Mouse (Mus musculus) CH12.LX (cell line): ENCODE data around the gene Troap. TPM values are rescaled to one million over a fixed set of nuclear protein-coding genes. Genes with fewer than 3 reads are reported as not detected.

ENCODE experiments used
- DNase-seq: peaks from one replicate; pipeline ENCODE4 v3.0.0-alpha.2; 2013; ENCODE audit errors: extremely low read depth
- H3K27ac ChIP-seq: 2 replicates; pipeline ENCODE4 v1.5.1; 2012; ENCODE audit warnings: low read depth, mild to moderate bottlenecking, control low read depth, moderate library complexity; ENCODE audit not compliant: insufficient read depth
- H3K27me3 ChIP-seq: replicated peaks from 2 replicates; pipeline ENCODE3; 2012; ENCODE audit warnings: inconsistent platforms
- H3K36me3 ChIP-seq, 2 experiments: replicated peaks in 1 of 2; 2 replicates each; pipeline versions ENCODE3 to v1.6.1; 2012; ENCODE audit warnings: inconsistent platforms in 1 of 2, low read length in 1 of 2, mild to moderate bottlenecking in 1 of 2, mixed read lengths in 1 of 2, moderate library complexity in 1 of 2; ENCODE audit not compliant: control insufficient read depth in 1 of 2, insufficient read depth in 1 of 2
- H3K4me1 ChIP-seq, 2 experiments: 2 replicates each; pipeline ENCODE4 v1.6.1; 2012; ENCODE audit warnings: inconsistent platforms in 1 of 2, moderate library complexity in 1 of 2; ENCODE audit not compliant: insufficient read depth in 2 of 2, control insufficient read depth in 1 of 2
- H3K4me2 ChIP-seq: 2 replicates; pipeline ENCODE4 v1.6.1; 2012; ENCODE audit warnings: low read depth, mild to moderate bottlenecking, control low read depth; ENCODE audit not compliant: poor library complexity, insufficient read depth, severe bottlenecking
- H3K4me3 ChIP-seq, 3 experiments: fragments of 150-350 bp in 1 of 3; sonication (generic) in 1 of 3; replicated peaks in 1 of 3; 2 replicates each; pipeline versions ENCODE3 to v1.5.1; 2011 to 2012; ENCODE audit warnings: low read depth in 2 of 3, low read length in 2 of 3, mild to moderate bottlenecking in 2 of 3, moderate library complexity in 2 of 3, control low read depth in 1 of 3, improper control_type of control experiment in 1 of 3, inconsistent platforms in 1 of 3, mixed read lengths in 1 of 3; ENCODE audit not compliant: poor library complexity in 1 of 3
- H3K79me2 ChIP-seq: replicated peaks from 2 replicates; pipeline ENCODE4 v1.6.1; 2012; ENCODE audit warnings: mild to moderate bottlenecking, moderate library complexity; ENCODE audit not compliant: control insufficient read depth, poor library complexity, insufficient read depth, severe bottlenecking; ENCODE audit errors: extremely low read depth
- H3K9ac ChIP-seq: 2 replicates; pipeline ENCODE4 v1.6.1; 2012; ENCODE audit warnings: low read depth, mild to moderate bottlenecking, control low read depth, moderate library complexity; ENCODE audit not compliant: insufficient read depth
- H3K9me3 ChIP-seq: replicated peaks from 2 replicates; pipeline ENCODE3; 2012; ENCODE audit warnings: low read length, inconsistent platforms, mixed read lengths
- BHLHE40 ChIP-seq: IDR thresholded peaks from 2 replicates; pipeline ENCODE4 v1.6.1; 2011; ENCODE audit warnings: mild to moderate bottlenecking, low read depth, low read length, improper control_type of control experiment
- CHD1 ChIP-seq: IDR thresholded peaks from 2 replicates; pipeline ENCODE4 v1.6.1; 2012; ENCODE audit warnings: low read depth, low read length, improper control_type of control experiment, inconsistent platforms
- CTCF ChIP-seq, 2 experiments: IDR thresholded peaks in 1 of 2; conservative IDR thresholded peaks in 1 of 2; 2 replicates each; pipeline ENCODE4 v1.5.1; 2011 to 2012; ENCODE audit warnings: low read depth in 2 of 2, low read length in 2 of 2, improper control_type of control experiment in 1 of 2, inconsistent platforms in 1 of 2, mild to moderate bottlenecking in 1 of 2, moderate library complexity in 1 of 2
- EP300 ChIP-seq: IDR thresholded peaks from 2 replicates; pipeline ENCODE4 v1.6.1; 2011; ENCODE audit warnings: low read length, improper control_type of control experiment
- GABPA ChIP-seq: IDR thresholded peaks from 2 replicates; pipeline ENCODE4 v1.6.1; 2012; ENCODE audit warnings: low read depth, low read length, improper control_type of control experiment, inconsistent platforms; ENCODE audit not compliant: insufficient replicate concordance
- HCFC1 ChIP-seq: IDR thresholded peaks from 2 replicates; pipeline ENCODE4 v1.6.1; 2012; ENCODE audit warnings: low read depth, mild to moderate bottlenecking, inconsistent platforms, low read length, improper control_type of control experiment
- JUN ChIP-seq: IDR thresholded peaks from 2 replicates; pipeline ENCODE4 v1.6.1; 2011; ENCODE audit warnings: low read depth, mild to moderate bottlenecking, low read length, improper control_type of control experiment, moderate library complexity; ENCODE audit not compliant: insufficient read depth
- MAZ ChIP-seq: IDR thresholded peaks from 2 replicates; pipeline ENCODE4 v1.6.1; 2012; ENCODE audit warnings: low read depth, mild to moderate bottlenecking, inconsistent platforms, low read length, improper control_type of control experiment, moderate library complexity
- MXI1 ChIP-seq: IDR thresholded peaks from 2 replicates; pipeline ENCODE4 v1.6.1; 2011; ENCODE audit warnings: mild to moderate bottlenecking, low read depth, low read length, improper control_type of control experiment
- MYC ChIP-seq: IDR thresholded peaks from 2 replicates; pipeline ENCODE4 v1.6.1; 2011; ENCODE audit warnings: low read depth, mild to moderate bottlenecking, improper control_type of control experiment, low read length
- POLR2AphosphoS2 ChIP-seq: IDR thresholded peaks from 2 replicates; pipeline ENCODE4 v1.6.1; 2011; ENCODE audit warnings: low read depth, low read length, improper control_type of control experiment
- RAD21 ChIP-seq: IDR thresholded peaks from 2 replicates; pipeline ENCODE4 v1.6.1; 2011; ENCODE audit warnings: low read depth, mild to moderate bottlenecking, low read length, improper control_type of control experiment, moderate library complexity
- SMC3 ChIP-seq: IDR thresholded peaks from 2 replicates; pipeline ENCODE4 v1.6.1; 2011; ENCODE audit warnings: low read depth, low read length, improper control_type of control experiment
- USF1 ChIP-seq: IDR thresholded peaks from 2 replicates; pipeline ENCODE4 v1.6.1; 2014; ENCODE audit warnings: low read depth, mild to moderate bottlenecking, inconsistent platforms, low read length, improper control_type of control experiment
- ZKSCAN1 ChIP-seq: IDR thresholded peaks from 2 replicates; pipeline ENCODE4 v1.6.1; 2012; ENCODE audit warnings: low read depth, inconsistent platforms, low read length, improper control_type of control experiment, borderline replicate concordance
- ZNF384 ChIP-seq: IDR thresholded peaks from 2 replicates; pipeline ENCODE4 v1.6.1; 2012; ENCODE audit warnings: low read depth, low read length, improper control_type of control experiment, inconsistent platforms
- dilution Hi-C: fragments of 300-500 bp; cut with MboI; formaldehyde crosslinking; loops from 2 replicates; pipeline ENCODE4 v1.14.3; 2020; ENCODE audit warnings: low sequenced_read_pairs; ENCODE audit not compliant: extremely low pct_unique_long_range_greater_than_20kb, extremely low pct_ligation_motif_present
- in situ Hi-C: fragments of 300-500 bp; cut with MboI; formaldehyde crosslinking; loops from 3 replicates; pipeline ENCODE4 v1.14.3; 2019; ENCODE audit warnings: low sequenced_read_pairs, low pct_ligation_motif_present, low pct_unique_long_range_greater_than_20kb, mixed read lengths
- polyA plus RNA-seq: library from polyadenylated mRNA; unstranded; fragments of >175 nt; gene quantifications from 2 replicates; pipeline ENCODE4 v1.2.1, GENCODE M21; 2012; ENCODE audit warnings: low read depth; ENCODE audit not compliant: insufficient read length
- total RNA-seq, 2 experiments: library from RNA; depleted of rRNA; stranded (reverse); fragments of 300-350 nt in 1 of 2; fragments of >200 nt in 1 of 2; gene quantifications; 2 replicates each; pipeline ENCODE4 v1.2.3; 2012 to 2014

Troap gene
- total and polyA plus RNA-seq, 3 experiments: 17.8 to 74.2 (median 19.2) TPM

GRCm38 (mm10) chr15:99024668-99025314 is 49.6 kb upstream of the Troap start (continued):
- TF ChIP-seq MXI1: no peak
- peak; percentile 26; the same call in 1 of the 2 replicates for TF ChIP-seq HCFC1
- no peak for TF ChIP-seq BHLHE40
- TF ChIP-seq USF1: no peak
- no peak for TF ChIP-seq ZKSCAN1
- TF ChIP-seq RAD21: peak; percentile 76
- TF ChIP-seq ZNF384: peak; percentile 51
- no peak for TF ChIP-seq POLR2AphosphoS2
- no peak for TF ChIP-seq MAZ
- TF ChIP-seq SMC3: peak; percentile 60
- TF ChIP-seq, all 38 proteins: peak for 9

GRCm38 (mm10) chr15:99025414-99025813 is 49.0 kb upstream of the Troap start:
- H3K4me3 ChIP-seq: no peak overlapping the region
- H3K9ac ChIP-seq: no peak overlapping the region
- TF ChIP-seq MXI1 (no peak), MYC (no peak)
- no peak overlapping the region for H3K4me2 ChIP-seq
- in situ Hi-C loops: no loop called here
- dilution Hi-C loops: no loop called here
- H3K79me2 ChIP-seq: no peaks in the 10 kb centered on the region
- H3K4me1 ChIP-seq: peaks cover 0 to 6% of the 10 kb centered on the region in 2 experiments; a peak in 2 of 4 replicates
- DNase-seq: no peak
- H3K27ac ChIP-seq: no peak overlapping the region
- no peaks in the 10 kb centered on the region for H3K36me3 ChIP-seq
- peaks cover 3% of the 10 kb centered on the region for H3K9me3 ChIP-seq
- H3K27me3 ChIP-seq: no peaks in the 10 kb centered on the region

DNA sequence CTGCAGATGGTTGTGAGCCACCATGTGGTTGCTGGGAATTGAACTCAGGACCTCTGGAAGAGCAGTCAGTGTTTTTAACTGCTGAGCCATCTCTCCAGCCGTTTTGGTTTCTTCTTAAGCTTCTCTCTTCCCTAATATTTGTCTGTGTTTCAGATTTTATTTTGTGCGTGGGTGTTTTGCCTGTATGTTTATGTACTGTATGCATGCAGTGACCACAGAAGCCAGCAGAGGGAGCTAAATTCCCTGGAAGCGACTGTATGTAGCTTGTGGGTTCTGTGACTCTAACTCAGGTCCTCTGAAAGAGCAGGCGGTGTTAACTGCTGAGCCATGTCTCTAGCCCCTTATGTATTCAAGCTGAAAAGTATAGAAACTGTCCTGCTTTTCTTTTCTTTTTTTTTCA is 48.1 kb upstream of the Troap start:
- peaks cover 2% of the 10 kb centered on the region for H3K9me3 ChIP-seq
- H3K36me3 ChIP-seq: no peaks in the 10 kb centered on the region
- H3K4me1 ChIP-seq: peaks cover 0 to 6% of the 10 kb centered on the region in 2 experiments; a peak in 2 of 4 replicates
- H3K4me3 ChIP-seq: no peak overlapping the region
- no peak for TF ChIP-seq CHD1
- TF ChIP-seq JUN: no peak
- TF ChIP-seq RAD21: peak; percentile 42
- TF ChIP-seq GABPA: no peak
- no peak for TF ChIP-seq EP300
- no peak for TF ChIP-seq USF1
- no peak for TF ChIP-seq BHLHE40
- peak; percentile 74 to 81 for TF ChIP-seq CTCF (conservative IDR thresholded peaks at IDR 0.05 in 1 of 2, IDR thresholded peaks at IDR 0.05 in 1 of 2; ENCODE audit: low read depth in 2 of 2, low read length in 2 of 2)
- TF ChIP-seq, all 38 proteins: peak for 2
- peak; percentile 82 for DNase-seq
- H3K9ac ChIP-seq: no peak overlapping the region
- H3K27ac ChIP-seq: no peak overlapping the region
- dilution Hi-C loops: no loop called here
- in situ Hi-C loops: no loop called here
- H3K79me2 ChIP-seq: peaks cover 6% of the 10 kb centered on the region
- H3K27me3 ChIP-seq: no peaks in the 10 kb centered on the region
- no peak overlapping the region for H3K4me2 ChIP-seq
